Mouse (Mus musculus) cerebellum, postnatal 36 days (tissue): ENCODE results near the gene Cap2.

Source experiments
- DNase-seq, 2 experiments: peaks; one replicate each; pipeline ENCODE4 v3.0.0; 2021 to 2022; ENCODE audit warnings: mixed read lengths in 2 of 2

Cap2 gene

GRCm38 (mm10) chr13:46526645-46527044, 25.0 kb downstream of the Cap2 start:
- no peak for DNase-seq

DNA sequence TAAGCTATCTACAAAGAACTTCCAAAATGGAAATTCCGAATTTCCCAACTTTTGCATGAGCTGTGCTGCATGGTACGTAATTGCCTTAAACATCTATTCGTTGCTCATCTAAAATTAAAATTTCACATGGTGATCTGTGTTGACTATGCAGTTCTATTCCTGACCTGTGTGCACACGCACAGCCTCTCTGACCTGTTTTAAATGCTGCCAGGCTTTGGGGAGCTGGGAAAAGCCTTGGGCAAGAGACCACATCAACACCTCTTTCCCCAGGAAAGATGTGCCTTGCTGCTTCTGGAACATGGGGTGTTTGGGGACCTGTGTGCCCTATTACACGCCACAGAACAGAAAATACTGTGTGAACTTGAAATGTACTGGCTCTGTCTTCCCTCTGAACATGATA, 25.7 kb downstream of the Cap2 start:
- no peak for DNase-seq

DNA sequence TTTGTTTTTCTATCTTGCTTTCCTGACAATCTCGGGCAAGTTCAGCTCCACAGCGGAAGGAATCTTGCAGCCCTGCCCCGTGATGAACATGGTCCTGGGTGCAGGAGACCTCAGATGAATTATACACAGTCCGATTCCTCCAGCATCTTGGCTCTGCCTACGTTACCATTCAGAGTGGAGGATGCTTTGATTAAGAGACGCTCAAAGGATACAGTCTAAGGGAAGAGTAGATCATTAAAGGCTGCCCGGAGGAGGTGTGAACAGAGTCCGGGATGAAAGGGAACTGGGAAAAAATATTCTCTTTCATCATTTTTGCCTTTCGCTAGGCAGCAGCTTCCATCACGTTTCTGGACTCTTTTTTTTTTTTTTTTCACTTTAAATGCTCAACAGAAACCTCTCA, 27.4 kb downstream of the Cap2 start:
- no peak for DNase-seq

- DNase-seq, result no peak
Observed at GRCm38 (mm10) chr13:46530546-46530945, 28.9 kb downstream of the Cap2 start.

- DNase-seq, result no peak
Observed at GRCm38 (mm10) chr13:46531676-46532075, 30.0 kb downstream of the Cap2 start.

DNA sequence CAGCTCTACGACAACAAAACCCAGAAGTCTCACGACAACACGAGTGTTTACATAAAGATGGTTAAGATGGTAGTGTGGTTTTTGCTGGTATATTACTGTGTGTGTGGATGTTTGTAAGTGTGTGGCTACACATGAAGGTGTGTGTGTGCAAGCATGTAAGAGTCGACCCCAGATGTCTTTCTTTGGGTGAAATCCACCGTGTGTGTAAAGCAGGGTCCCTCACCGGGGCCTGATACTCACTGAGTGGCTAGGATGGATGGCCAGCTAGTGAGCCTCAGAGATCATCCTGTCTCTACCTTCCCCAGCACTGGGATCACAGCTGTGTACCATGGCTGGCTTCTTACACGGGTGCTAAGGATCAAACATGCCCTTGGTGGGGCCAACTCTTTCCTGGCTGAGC, 30.6 kb downstream of the Cap2 start:
- DNase-seq, result no peak

- DNase-seq, result no peak
Observed at GRCm38 (mm10) chr13:46533342-46534129, 31.9 kb downstream of the Cap2 start.

DNA sequence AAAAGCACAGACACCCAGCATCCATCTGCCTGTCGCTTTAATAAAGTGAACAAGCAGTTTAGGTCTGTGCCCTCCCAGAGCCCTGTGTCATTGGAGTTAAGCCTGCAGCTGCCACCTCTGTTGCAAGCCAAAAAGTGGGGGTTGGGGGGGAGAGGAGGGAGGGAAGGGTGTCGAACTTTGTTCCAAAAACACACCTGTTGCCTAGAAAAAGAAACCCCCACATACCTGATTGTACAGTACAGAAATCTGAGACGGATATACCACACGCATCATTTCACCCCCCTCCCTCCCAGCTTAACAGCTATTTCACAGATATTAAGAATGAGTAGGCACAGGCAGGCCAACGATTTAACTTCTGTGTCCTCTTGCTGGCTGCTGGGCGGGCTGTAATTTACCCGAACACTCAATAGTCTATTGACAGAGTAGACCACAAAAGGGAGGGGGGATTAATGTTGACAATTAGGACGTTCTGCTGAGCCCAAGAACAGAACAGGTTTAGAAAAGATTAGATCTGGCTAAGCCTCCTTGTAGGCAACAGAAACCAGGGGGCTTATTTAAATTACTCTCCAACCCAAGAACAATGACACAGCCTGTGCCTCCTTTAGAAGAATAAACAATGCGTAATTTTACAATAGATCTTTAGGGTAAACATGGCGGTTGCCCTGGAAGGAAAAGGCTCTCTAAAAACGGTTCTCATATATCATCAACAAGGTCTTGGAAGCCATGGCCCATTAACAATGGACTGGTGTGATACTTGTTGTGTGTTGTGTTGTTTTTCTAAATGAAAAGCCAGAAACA, 32.7 kb downstream of the Cap2 start:
- no peak for DNase-seq

GRCm38 (mm10) chr13:46534969-46535785, 33.5 kb downstream of the Cap2 start:
- no peak for DNase-seq

GRCm38 (mm10) chr13:46539284-46539683, 37.6 kb downstream of the Cap2 start:
- DNase-seq, result no peak

- no peak for DNase-seq
Observed at GRCm38 (mm10) chr13:46540943-46541342, 39.3 kb downstream of the Cap2 start.

GRCm38 (mm10) chr13:46542782-46543181, 41.1 kb downstream of the Cap2 start:
- DNase-seq, result no peak

DNA sequence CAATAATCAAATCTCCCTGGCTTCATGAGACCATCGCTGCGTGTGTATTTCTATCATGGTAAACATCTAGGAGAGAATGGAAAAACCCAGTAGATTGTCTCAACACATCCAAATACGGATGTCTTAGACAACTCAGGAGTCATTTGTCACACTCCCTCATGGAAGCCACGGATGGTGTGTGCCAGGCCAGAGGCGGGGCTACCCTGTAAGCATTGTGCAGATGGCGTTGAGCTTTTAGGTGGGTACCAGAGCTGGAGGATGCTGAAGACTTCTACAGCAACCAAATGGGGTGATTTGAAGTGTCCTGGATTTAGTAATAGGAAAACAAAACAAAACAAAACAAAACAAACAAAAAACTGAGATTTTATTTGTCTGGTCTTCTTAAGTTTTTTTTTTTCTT, 43.0 kb downstream of the Cap2 start:
- DNase-seq, result no peak

- DNase-seq, result no peak
Observed at GRCm38 (mm10) chr13:46545081-46545480, 43.4 kb downstream of the Cap2 start.

- DNase-seq, result no peak
Observed at GRCm38 (mm10) chr13:46546846-46547245, 45.2 kb downstream of the Cap2 start.

- DNase-seq, result no peak
Observed at GRCm38 (mm10) chr13:46547253-46547652, 45.6 kb downstream of the Cap2 start.

DNA sequence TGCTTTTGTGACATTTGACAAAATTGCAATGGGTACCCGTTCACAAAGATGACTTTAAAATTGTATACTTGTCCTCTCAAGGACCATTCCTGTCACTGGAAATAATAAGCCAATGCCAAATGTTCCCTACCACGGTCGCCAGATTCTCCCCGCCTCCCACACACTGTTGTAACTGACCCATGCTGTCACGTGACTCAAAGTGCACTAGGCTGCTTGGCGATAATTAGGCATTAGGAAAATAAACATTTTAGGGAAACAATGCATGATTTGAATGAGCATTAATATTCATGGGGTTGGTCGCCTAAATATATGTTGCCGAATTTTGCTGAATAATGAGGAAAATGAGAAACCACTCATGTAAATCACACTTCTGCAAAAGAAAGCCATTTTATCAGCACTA, 46.5 kb downstream of the Cap2 start:
- DNase-seq, result no peak

- DNase-seq, result no peak
Observed at GRCm38 (mm10) chr13:46548600-46549179, 47.0 kb downstream of the Cap2 start.

DNA sequence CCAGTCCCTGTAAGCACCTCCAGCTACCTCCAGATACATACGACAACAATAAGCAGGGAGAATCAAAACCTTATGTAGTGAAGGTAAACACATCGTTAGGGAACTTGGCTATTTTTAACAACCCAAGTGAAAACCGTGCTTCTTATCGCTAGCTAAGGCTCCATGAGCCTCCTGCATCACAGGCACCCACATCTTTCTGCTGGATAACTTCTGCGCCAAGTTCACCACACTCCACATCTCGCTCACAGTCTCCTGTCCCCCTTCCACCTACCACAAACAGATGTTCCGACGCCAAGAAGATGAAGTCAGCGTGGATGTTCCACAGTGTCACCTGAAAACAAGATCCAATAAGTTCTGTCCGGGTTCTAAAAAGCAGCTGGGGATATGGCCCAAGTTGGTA, 49.0 kb downstream of the Cap2 start:
- DNase-seq, result no peak

DNA sequence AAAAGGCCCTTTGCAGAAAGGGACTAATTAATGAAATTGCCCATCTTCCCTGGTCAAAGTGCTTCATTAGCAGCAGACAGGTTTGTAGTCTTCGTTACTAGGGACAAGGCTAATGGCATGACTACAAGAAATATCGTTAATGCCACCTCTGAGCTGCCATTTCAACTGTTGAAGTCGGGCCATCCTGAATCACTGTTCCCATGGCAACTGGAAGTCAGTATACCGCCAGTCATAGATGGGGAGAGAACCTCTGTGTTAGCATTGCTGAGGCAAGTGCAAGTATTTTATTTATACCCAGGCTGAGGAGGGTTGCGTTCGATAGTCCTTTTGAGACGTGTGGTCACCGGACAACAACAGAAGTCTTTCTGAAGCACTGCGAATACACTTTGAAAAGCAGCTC, 53.1 kb downstream of the Cap2 start:
- no peak for DNase-seq

- no peak for DNase-seq
Observed at GRCm38 (mm10) chr13:46565913-46566312, 64.3 kb downstream of the Cap2 start.

DNA sequence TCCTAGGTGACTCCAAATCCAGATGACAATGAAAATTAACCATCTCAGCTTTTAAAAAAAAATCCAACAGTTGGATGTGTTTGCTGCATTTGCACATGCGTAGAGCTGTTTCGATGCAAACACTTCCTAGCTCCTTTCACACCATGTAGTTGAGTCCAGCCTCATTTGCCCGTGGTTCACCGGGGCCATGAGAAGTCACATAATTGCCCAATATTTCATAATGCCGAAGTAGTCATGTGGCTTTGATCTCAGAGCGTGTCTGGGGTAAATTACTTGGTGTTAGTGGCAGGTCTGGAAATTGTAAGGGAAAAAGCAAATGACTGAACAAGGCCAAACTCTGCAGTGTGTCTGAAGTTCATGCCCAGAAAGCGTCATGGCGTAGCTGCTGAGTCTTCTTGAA, 67.8 kb downstream of the Cap2 start:
- DNase-seq, result no peak

GRCm38 (mm10) chr13:46571141-46571592, 69.5 kb downstream of the Cap2 start:
- DNase-seq, result peak; percentile 49 to 59
